Mouse (Mus musculus) layer of hippocampus, adult 2 months (tissue): Measurements from ENCODE around the gene Src. TPM values are rescaled to one million over a fixed set of nuclear protein-coding genes. Genes with fewer than 3 reads are reported as not detected.

Experiments
- DNase-seq, 2 experiments: peaks; one replicate each; pipeline ENCODE4 v3.0.0; 2022; ENCODE audit warnings: low spot score in 2 of 2
- H3K27ac ChIP-seq: fragments of 200-600 bp; 2 replicates; pipeline ENCODE4 v1.8.1; 2022
- H3K4me3 ChIP-seq: fragments of 200-600 bp; 2 replicates; pipeline ENCODE4 v1.8.1; 2022; ENCODE audit warnings: mild to moderate bottlenecking
- CTCF ChIP-seq: fragments of 200-600 bp; conservative IDR thresholded peaks from 2 replicates; pipeline ENCODE4 v1.8.1; 2022; ENCODE audit warnings: antibody characterized with exemption, mild to moderate bottlenecking, moderate library complexity
- total RNA-seq, 2 experiments: library from RNA; stranded (reverse); gene quantifications; 2 replicates each; pipeline ENCODE4 v1.2.3; 2021

Gene Src
- total RNA-seq, 2 experiments from 2014 or later = 150 to 156 TPM

DNA sequence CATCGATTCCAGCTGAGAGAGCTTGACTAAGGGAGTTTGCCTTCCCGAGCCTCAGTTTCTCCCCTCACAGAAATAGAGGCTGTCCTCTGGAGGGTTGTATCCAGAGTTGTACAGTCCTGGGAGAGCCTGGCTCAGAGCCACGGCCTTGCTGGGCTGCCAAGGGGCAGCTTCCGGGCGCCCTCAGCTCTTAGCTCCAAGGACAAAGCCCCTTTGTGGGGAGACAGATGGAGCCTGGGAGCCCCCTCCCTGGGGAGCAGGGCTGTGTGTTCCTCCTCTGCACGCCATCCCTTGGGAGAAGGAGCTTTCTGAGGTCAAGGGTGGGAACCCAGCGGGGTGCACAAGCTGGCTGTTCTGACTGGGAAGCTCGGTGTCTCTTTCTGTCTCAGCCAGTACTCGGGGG is 14.2 kb downstream of the Src start:
- DNase-seq = peak; percentile 55 to 60
- H3K27ac ChIP-seq = peak overlapping the region; percentile 98
- TF ChIP-seq CTCF = no peak
- no peak overlapping the region for H3K4me3 ChIP-seq

DNA sequence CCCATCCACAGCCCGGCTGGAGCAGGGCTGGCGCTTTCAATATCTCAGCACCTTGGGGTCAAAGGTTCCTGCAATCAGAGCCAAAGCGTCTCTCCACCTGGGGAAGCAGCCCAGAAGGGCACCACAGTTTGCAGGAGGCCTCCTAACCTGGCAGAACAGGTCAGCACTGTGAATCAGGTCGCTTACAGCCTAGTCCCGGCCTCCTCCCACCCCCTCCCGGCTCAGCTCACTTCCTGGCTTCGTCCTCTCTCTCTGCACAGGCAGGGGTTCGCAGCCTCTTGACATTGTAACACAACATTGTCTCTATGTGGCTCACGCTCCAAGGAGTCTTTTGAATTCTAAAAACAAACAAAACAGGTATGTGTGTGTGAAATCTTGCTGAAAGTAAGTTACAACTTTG is 15.8 kb downstream of the Src start:
- no peak for DNase-seq
- Histone ChIP-seq H3K4me3 (0 out of 2 replicates have a peak overlapping the region, but pooled peaks have one; percentile 2), H3K27ac (peak overlapping the region; percentile 98)
- TF ChIP-seq CTCF = no peak

DNA sequence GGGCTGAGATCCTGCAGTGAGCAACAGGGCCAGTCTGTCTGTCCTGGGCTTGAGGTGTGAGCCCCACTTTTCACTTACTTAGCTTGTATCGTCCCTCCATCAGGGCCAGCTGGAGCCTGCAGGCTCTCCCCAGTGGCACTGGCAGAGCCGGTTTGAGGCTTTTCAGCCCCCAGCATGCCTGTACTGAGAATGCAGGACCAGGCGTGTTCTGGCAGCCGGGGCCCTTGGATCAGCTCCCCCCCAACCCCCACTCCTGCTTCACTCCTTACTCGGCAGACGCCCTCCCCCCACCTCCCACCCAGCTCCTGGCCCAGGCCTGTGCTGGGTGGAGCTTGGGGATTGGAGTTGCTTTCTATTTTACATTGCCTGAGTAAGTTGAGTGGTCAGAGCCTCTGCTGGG is 16.3 kb downstream of the Src start:
- H3K27ac ChIP-seq = peak overlapping the region; percentile 98
- DNase-seq = peak; percentile 78 to 80
- TF ChIP-seq CTCF = 0 out of 2 replicates have a peak, but pooled peaks have one; percentile 2
- peak overlapping the region; percentile 2; the same call in 1 of the 2 replicates for H3K4me3 ChIP-seq

DNA sequence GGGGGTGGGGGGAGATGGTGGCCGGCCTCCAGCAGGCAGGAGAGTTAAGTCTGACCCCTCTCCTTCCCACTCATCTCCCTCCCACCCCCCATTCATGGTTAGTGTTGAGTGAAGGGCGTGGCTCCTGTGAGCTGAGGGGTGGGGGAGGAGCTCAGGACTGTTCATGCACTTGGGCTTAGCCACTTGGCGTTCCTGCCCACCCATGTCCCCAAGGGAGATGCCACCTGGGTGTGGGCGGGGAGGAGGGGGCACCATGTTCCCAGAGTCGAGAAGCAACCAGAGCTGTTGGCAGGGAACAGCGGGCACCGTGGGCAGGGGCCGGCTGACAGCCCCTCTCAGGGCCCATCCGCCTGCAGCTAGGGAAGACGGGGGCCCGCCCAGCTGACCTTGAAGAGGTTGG is 18.3 kb downstream of the Src start:
- DNase-seq = peak; percentile 71 to 73
- Histone ChIP-seq H3K4me3 (no peak overlapping the region), H3K27ac (peak overlapping the region; percentile 98)
- TF ChIP-seq CTCF = no peak

DNA sequence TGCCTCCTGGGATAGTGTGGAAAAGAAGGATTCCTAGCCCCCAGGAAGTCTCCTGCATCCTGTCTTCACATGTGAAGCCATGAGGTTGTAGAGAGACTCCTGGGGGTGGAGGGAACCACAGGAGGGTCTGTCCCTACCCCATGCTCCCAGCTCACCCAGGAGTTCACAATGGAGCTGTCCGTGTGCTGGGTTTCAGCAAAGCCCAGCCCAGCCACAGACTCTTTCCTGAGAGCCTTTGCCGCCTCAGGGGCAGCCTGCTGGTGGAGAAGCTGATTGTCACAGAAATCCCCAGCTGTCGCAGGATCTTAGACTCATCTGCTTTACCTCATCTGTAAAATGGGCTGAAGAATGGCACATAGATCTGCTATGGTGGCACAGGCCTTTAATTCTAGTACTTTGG is 18.9 kb downstream of the Src start:
- Histone ChIP-seq H3K27ac (peak overlapping the region; percentile 98), H3K4me3 (no peak overlapping the region)
- DNase-seq = no peak
- 0 out of 2 replicates have a peak, but pooled peaks have one; percentile 4 for TF ChIP-seq CTCF

DNA sequence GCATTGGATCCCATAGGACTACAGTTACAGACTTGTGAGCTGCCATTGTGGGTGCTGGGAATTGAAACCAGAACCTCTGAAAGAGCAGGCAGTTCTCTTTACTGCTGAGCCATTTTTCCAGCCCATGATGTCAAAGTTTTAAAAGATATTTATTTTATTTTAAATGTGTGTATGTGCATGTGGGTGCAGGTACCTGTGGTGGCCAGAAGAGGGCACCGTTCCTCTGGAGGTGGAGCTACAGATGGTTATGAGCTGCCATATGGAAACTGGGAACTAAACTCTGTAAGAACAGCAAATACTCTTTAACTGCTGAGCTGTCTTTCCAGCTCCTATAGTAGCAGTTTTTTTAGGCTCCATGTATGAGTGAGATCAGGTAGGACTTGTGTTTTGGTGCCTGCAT is 23.1 kb downstream of the Src start:
- Histone ChIP-seq H3K4me3 (no peak overlapping the region), H3K27ac (no peak overlapping the region)
- TF ChIP-seq CTCF = peak; percentile 71
- DNase-seq = no peak

DNA sequence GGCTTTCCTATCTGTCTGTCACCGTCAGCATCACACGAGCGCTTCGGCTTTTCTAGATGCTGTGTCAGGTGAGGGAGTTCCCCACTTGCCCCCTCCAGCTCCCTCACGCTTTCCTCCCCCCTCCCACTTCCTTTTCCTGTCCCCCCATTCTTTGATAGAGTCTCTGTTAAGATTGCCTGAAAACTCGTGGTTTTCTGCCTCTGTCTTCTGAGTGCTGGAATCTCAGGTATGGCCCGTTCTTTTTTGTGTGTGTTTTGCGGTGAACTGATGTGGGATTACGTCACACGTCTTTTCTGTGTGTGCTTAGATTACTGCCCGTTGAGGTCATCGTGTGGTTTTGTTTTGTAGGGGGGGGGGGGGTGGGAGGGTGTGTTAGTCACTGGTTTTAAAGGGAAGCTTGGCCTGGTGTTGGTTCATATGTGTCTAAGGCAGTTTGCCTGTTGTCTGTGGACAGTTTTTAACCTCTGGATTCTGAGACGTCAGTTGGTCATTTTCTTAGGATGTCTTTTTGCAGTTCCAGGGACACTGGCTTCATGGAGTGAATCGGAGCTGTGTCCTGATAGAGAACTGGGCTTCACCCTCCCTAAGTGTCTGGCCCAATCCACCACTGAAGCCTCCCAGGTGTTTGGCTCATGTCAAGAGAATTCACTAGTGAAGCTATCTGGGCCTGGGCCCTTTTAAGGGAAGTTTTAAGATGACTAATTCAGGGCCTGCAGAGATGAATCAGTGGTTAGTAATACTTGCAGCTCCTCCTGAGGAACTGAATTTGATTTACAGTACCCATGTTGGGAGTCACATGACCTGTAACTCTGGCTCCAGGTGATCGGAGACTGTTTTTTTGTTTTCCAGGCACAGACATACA is 29.3 kb downstream of the Src start:
- DNase-seq = no peak
- no peak for TF ChIP-seq CTCF

DNA sequence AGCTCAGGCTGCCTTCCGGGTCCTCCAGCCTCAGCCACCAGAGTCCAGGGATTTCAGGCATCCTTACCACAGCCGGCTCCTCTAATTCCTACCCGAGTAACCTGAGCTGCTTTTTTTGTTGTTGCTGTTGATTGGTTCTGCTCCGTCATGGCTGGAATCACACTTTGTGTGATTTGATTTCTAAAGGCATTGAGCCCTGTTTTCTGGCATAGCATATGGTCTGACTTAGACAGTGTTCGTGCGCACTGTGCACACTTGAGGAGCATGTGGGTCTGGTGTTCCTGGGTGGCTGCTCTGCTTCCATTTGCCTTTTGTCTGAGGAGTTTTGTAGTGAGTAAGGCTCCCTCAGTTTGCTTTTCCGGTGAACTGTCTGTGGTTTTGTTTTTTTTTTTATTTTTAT is 30.1 kb downstream of the Src start:
- no peak for TF ChIP-seq CTCF
- peak overlapping the region; percentile 52 for H3K27ac ChIP-seq
- H3K4me3 ChIP-seq = no peak overlapping the region
- no peak for DNase-seq

More for the DNA sequence above, 29.3 kb downstream of the Src start:
- H3K4me3 ChIP-seq = no peak overlapping the region
- peak overlapping the region; percentile 52 for H3K27ac ChIP-seq

DNA sequence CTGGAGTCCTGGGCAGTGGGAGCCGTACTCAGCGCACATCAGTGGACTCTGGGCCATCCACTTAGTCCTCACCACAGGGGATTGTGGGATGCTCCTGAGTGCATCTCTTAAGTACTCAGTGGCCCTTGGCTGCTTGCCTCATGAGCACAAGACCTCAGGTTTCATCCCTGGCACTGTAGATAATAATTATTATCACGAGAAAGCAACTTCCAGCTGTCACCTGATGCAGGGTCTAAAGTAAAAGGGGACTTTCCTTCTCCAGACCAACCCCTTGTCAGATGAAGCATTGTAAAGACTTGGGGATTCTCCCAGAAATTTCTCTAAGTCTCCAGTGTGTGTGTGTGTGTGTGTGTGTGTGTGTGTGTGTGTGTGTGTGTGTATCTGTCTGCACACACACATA is 32.7 kb downstream of the Src start:
- H3K4me3 ChIP-seq = no peak overlapping the region
- TF ChIP-seq CTCF = no peak
- no peak overlapping the region for H3K27ac ChIP-seq
- DNase-seq = no peak

DNA sequence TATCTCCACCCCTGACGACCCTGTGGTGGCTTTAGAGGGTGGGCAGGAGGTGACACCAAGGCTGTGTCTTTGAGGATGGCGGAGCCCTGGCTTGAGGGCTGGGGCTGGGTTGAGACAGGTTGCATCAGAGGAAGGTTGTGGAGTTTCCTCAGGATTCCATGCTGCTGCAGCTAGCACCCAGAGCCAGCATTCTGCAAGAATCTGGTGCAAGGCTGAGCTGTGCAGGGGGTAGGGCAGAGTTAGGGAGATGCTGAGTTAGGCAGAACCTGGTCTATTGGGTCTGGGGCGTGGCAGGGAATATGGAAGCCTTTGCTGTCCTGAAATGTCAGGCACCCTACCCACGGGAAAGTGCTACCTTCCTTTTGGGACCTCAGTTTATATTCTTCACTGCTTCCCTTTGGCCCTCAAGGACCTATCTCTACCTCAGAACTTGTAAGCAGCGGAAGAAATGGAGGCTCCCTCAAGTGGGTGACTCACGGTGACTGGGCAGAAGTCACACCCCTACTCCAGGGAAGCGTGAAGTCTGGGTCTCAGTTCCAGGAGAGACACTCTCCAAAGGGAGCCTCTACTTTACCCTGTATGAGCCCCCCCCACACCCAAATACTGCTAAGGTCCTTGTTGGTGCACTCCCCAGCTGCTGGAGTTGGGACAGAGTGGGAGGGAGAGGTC is 33.3 kb downstream of the Src start:
- Histone ChIP-seq H3K27ac (no peak overlapping the region), H3K4me3 (no peak overlapping the region)
- no peak for TF ChIP-seq CTCF
- no peak for DNase-seq

DNA sequence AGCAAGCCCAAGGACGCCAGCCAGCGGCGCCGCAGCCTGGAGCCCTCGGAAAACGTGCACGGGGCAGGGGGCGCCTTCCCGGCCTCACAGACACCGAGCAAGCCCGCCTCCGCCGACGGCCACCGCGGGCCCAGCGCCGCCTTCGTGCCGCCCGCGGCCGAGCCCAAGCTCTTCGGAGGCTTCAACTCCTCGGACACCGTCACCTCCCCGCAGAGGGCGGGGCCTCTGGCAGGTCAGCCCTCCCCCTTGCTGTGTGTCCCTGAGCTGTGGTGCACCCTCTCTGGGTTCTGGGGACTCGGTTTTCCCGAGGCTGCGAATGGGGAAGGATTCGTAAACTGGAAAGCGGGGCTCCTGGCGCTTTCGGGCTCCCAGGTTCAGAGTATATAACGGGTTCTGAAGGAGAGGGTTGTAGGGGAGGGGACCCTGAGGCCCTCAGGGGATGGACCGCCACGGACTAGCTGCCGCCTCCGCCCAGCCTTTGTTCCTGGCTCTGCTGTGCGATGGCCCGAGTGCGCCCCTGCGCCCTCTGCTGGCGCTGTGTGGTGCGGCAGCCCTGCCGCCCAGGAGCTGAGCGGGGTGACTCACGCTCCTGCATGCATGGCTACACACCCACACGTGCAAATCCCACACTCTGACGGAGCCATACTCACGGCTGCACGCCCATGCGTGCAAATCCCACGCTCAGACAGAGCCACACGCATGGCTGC is 39.0 kb downstream of the Src start:
- H3K4me3 ChIP-seq = peak overlapping the region; percentile 31
- peak; percentile 100 for TF ChIP-seq CTCF
- peak; percentile 93 to 97 for DNase-seq
- H3K27ac ChIP-seq = peak overlapping the region; percentile 66

DNA sequence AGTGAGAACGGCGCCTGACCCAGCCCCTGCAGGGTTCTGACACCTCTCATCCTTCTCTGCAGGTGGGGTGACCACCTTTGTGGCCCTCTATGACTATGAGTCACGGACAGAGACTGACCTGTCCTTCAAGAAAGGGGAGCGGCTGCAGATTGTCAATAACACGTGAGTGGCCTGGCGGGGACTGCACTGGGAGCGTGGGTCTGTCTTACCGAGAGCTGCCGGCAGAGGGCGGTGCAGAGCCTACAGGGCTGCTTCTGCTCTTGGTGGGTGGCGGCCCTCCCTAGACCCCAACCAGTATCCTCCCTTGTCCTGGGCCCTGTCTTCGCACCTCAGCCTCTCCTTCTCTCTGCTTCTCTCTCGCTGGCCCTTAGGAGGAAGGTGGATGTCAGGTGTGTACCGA is 40.2 kb downstream of the Src start:
- Histone ChIP-seq H3K4me3 (no peak overlapping the region), H3K27ac (peak overlapping the region; percentile 28; the same call in 1 of the 2 replicates)
- TF ChIP-seq CTCF = peak; percentile 95
- DNase-seq = peak; percentile 72 to 90

DNA sequence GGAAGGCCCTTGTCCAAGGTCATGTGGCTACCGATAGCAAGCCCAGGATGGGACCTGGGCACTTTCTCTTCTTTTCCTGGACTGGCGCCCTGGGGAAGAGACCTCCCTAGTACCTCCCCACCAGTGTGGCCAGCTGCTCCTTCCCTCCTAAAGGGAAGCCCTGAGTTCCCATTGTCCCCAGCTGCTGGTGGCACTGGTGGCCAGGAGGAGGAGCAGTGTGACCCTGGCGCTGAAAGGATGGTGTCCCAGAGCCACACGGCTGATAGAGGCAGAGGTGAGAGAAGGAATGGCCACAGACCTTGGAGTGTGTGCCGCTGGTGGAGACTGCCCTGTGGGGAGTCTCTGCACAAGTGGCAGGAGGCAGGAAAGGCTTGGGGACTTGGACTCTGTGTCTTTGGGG is 41.5 kb downstream of the Src start:
- TF ChIP-seq CTCF = peak; percentile 42

More for the DNA sequence above, 41.5 kb downstream of the Src start:
- DNase-seq = no peak
- Histone ChIP-seq H3K4me3 (no peak overlapping the region), H3K27ac (peak overlapping the region; percentile 18; the same call in 1 of the 2 replicates)
